Mouse (Mus musculus) olfactory bulb, adult 2 months (tissue): ENCODE measurements around the gene Ctnnd2. TPM values are rescaled to one million over a fixed set of nuclear protein-coding genes. Genes with fewer than 3 reads are reported as not detected.

ENCODE experiments used
- H3K27ac ChIP-seq: fragments of 200-500 bp; 2 replicates; pipeline ENCODE4 v1.5.1; 2012; ENCODE audit warnings: low read depth, low read length; ENCODE audit not compliant: insufficient read depth
- H3K4me1 ChIP-seq: fragments of 200-500 bp; 2 replicates; pipeline ENCODE4 v1.6.1; 2012; ENCODE audit warnings: low read length; ENCODE audit not compliant: control insufficient read depth, insufficient read depth
- H3K4me3 ChIP-seq: fragments of 200-500 bp; 2 replicates; pipeline ENCODE4 v1.5.1; 2012; ENCODE audit warnings: mild to moderate bottlenecking, low read depth, low read length, moderate library complexity; ENCODE audit not compliant: insufficient read depth
- CTCF ChIP-seq: fragments of 200-500 bp; IDR thresholded peaks from 2 replicates; pipeline ENCODE4 v1.5.1; 2012; ENCODE audit warnings: low read depth, mild to moderate bottlenecking, low read length, moderate library complexity; ENCODE audit not compliant: insufficient read depth
- POLR2A ChIP-seq: fragments of 200-500 bp; IDR thresholded peaks from 2 replicates; pipeline ENCODE4 v1.6.1; 2012; ENCODE audit warnings: mild to moderate bottlenecking, low read depth, low read length, moderate library complexity; ENCODE audit not compliant: insufficient read depth
- WGBS: fragments of 180-500 bp; shearing (Covaris S2); methylation state at CpG from one replicate; pipeline ENCODE4 v1.1.7; 2018; 5-methylcytosine and 5-hydroxymethylcytosine counted together
- polyA plus RNA-seq: library from polyadenylated mRNA; stranded (reverse); fragments of >200 nt; gene quantifications from 2 replicates; pipeline ENCODE4 v1.2.4, GENCODE M21; 2012; ENCODE audit warnings: low replicate concordance; ENCODE audit not compliant: missing spikeins, insufficient read depth, insufficient read length

Gene Ctnnd2
- polyA plus RNA-seq, 1 experiment = not detected

- peak overlapping the region; percentile 100 for H3K4me3 ChIP-seq
- H3K27ac ChIP-seq = peak overlapping the region; percentile 100; the same call in 1 of the 2 replicates
- peaks cover 2% of the 10 kb centered on the region; the same call in 1 of the 2 replicates for H3K4me1 ChIP-seq
- WGBS = 11% methylated on average over 7 of the region's 7 CpGs
- no peak for TF ChIP-seq CTCF
- no peak for TF ChIP-seq POLR2A
Observed at GRCm38 (mm10) chr15:30174321-30174720, 1.9 kb downstream of the Ctnnd2 start.

GRCm38 (mm10) chr15:30184020-30184419 lies 11.6 kb downstream of the Ctnnd2 start:
- H3K4me1 ChIP-seq = peaks cover 2% of the 10 kb centered on the region; the same call in 1 of the 2 replicates
- no peak overlapping the region for H3K4me3 ChIP-seq
- 96% methylated on average over 7 of the region's 7 CpGs for WGBS
- TF ChIP-seq CTCF (no peak), POLR2A (no peak)
- H3K27ac ChIP-seq = no peak overlapping the region

GRCm38 (mm10) chr15:30190872-30191271 lies 18.5 kb downstream of the Ctnnd2 start:
- Histone ChIP-seq H3K27ac (no peak overlapping the region), H3K4me3 (no peak overlapping the region), H3K4me1 (peaks cover 3% of the 10 kb centered on the region; the same call in 1 of the 2 replicates)
- TF ChIP-seq CTCF = no peak
- no peak for TF ChIP-seq POLR2A

GRCm38 (mm10) chr15:30191931-30192668 lies 19.7 kb downstream of the Ctnnd2 start:
- H3K4me3 ChIP-seq = no peak overlapping the region
- H3K4me1 ChIP-seq = peaks cover 3% of the 10 kb centered on the region; the same call in 1 of the 2 replicates
- no peak overlapping the region for H3K27ac ChIP-seq
- 43% methylated on average over 5 of the region's 5 CpGs for WGBS
- TF ChIP-seq CTCF (no peak), POLR2A (no peak)

GRCm38 (mm10) chr15:30198429-30198828 lies 26.0 kb downstream of the Ctnnd2 start:
- peaks cover 8% of the 10 kb centered on the region for H3K4me1 ChIP-seq
- no peak overlapping the region for H3K4me3 ChIP-seq
- WGBS = 64% methylated on average over 3 of the region's 3 CpGs
- TF ChIP-seq CTCF (no peak), POLR2A (no peak)
- no peak overlapping the region for H3K27ac ChIP-seq

- Histone ChIP-seq H3K27ac (no peak overlapping the region), H3K4me3 (no peak overlapping the region), H3K4me1 (peaks cover 10% of the 10 kb centered on the region)
- 68% methylated on average over 1 of the region's 1 CpGs for WGBS
- no peak for TF ChIP-seq POLR2A
- no peak for TF ChIP-seq CTCF
Observed at GRCm38 (mm10) chr15:30199785-30200184, 27.4 kb downstream of the Ctnnd2 start.

GRCm38 (mm10) chr15:30201211-30201610 lies 28.8 kb downstream of the Ctnnd2 start:
- H3K4me3 ChIP-seq = no peak overlapping the region
- TF ChIP-seq POLR2A = no peak
- no peak for TF ChIP-seq CTCF
- peaks cover 10% of the 10 kb centered on the region for H3K4me1 ChIP-seq
- 79% methylated on average over 2 of the region's 2 CpGs for WGBS
- no peak overlapping the region for H3K27ac ChIP-seq

- peaks cover 10% of the 10 kb centered on the region for H3K4me1 ChIP-seq
- TF ChIP-seq POLR2A (no peak), CTCF (no peak)
- H3K27ac ChIP-seq = no peak overlapping the region
- no peak overlapping the region for H3K4me3 ChIP-seq
- WGBS = 59% methylated on average over 3 of the region's 3 CpGs
Observed at GRCm38 (mm10) chr15:30201617-30202016, 29.2 kb downstream of the Ctnnd2 start.

GRCm38 (mm10) chr15:30212746-30213145 lies 40.4 kb downstream of the Ctnnd2 start:
- Histone ChIP-seq H3K27ac (no peak overlapping the region), H3K4me3 (no peak overlapping the region), H3K4me1 (peaks cover 3% of the 10 kb centered on the region; the same call in 1 of the 2 replicates)
- TF ChIP-seq POLR2A = no peak
- no peak for TF ChIP-seq CTCF
- WGBS = 55% methylated on average over 5 of the region's 5 CpGs
